Mouse (Mus musculus) megakaryocyte-erythroid progenitor cell, adult 5-6 weeks (primary cell): ENCODE measurements around the gene Gga2. TPM values are rescaled to one million over a fixed set of nuclear protein-coding genes. Genes with fewer than 3 reads are reported as not detected.

Experiments used
- ATAC-seq: replicated peaks from 2 replicates; pipeline ENCODE4 v1.8.0; 2016; ENCODE audit warnings: mild to moderate bottlenecking, inconsistent platforms; ENCODE audit not compliant: severe bottlenecking, poor library complexity, low FRiP score, low TSS enrichment
- total RNA-seq, 2 experiments: library from RNA; stranded (forward) in 1 of 2; stranded (reverse) in 1 of 2; fragments of 200-1000, 215-1000 nt in 1 of 2; fragments of >200 nt in 1 of 2; fragmentation: Nextera tagmentation in 1 of 2; gene quantifications; 2 replicates each; pipeline ENCODE4 v1.2.3; 2014 to 2017

Gene Gga2
- total RNA-seq, 2 experiments from 2014 or later = 23.8 to 39.0 TPM

GRCm38 (mm10) chr7:122015105-122015504 is 5.9 kb downstream of the Gga2 start:
- ATAC-seq = peak; percentile 40; the same call in 1 of the 2 replicates

DNA sequence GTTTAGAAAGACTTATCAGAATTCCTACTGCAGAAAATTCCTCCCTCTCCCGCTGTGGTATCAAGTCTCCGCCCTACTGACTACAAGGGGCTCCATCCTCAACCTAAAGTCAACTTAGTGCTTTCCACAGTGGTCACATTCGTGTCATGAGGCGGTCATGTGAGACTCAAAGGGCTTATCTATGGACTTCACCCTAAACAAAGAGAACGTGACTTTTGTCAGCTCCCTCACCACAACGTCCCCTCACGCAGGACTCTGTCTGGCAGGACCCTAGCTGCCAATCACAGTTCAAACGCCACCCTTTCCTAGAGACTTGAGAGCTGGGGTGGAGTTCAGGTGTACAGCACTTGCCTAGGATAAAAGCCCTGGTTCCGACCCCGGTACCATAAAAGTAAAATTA is 8.1 kb downstream of the Gga2 start:
- no peak for ATAC-seq

- no peak for ATAC-seq
Observed at GRCm38 (mm10) chr7:122012370-122012769, 8.7 kb downstream of the Gga2 start.

- ATAC-seq = no peak
Observed at GRCm38 (mm10) chr7:122000396-122000795, 20.6 kb downstream of the Gga2 start.

- ATAC-seq = no peak
Observed at GRCm38 (mm10) chr7:121995961-121996360, 25.1 kb downstream of the Gga2 start.

GRCm38 (mm10) chr7:121981307-121981871 is 39.6 kb downstream of the Gga2 start, which contains the start of gene Cog7:
Gene Cog7, minus strand, starts transcription at chr7:121981711.
- ATAC-seq = peak; percentile 86

- ATAC-seq = peak; percentile 81
Observed at GRCm38 (mm10) chr7:121975031-121975430, 46.0 kb downstream of the Gga2 start.

DNA sequence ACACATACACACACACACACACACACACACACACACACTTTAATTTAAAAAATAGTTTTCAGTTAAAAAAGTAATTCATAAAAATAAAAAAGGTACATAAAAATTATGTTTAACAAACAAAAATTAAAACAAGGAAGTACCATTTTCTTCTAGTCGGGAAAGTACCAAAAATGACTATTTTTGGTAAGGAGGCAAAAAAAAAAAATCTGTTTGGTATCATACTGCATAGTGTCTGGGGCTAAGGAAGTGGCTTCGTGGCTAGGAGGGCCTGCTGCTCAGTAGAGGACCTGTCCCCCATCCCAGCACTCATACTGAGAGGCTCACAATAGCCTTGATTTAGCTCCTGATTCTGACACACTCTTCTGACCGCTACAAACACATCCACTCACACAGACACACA is 49.3 kb downstream of the Gga2 start:
- no peak for ATAC-seq

DNA sequence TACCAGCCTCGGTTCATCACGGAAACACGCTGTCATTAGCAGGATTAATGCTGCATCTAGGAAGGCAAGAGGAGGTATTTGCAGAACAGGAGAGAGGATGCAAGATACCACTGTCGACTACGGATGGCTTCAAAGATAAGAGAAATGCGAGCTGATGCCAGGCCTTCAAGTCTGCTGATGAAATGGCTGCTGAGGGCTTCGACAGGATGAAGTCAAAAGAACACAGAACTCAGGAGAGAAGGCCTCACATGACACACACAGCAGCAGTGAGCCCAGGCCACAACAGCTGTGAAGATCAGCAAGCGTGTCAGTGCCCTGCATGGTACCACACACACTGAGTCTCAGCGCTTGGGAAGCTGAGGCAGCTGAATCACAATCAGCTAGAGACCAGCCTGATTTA is 50.8 kb downstream of the Gga2 start:
- peak; percentile 39 for ATAC-seq

DNA sequence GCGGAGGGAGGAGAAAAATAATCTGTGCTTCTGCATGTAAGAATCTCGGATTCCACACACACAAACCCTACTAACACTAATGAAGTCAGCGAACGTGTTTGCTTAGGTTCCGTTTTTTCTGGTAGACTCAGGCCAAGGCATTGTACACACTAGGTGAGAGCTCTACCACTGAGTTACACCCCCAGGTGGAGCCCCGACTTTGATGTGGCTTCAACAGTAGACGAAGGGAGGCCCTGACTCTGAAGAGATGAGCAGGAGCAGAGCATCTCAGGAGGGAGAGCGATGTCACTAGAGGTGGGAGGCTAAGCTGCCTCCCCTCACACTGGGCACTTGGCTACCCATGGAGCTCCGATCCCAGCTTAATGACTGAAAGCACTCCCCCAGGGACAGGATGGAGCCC is 52.2 kb downstream of the Gga2 start:
- no peak for ATAC-seq

GRCm38 (mm10) chr7:121968242-121968641 is 52.8 kb downstream of the Gga2 start:
- peak; percentile 63 for ATAC-seq

- peak; percentile 53 for ATAC-seq
Observed at GRCm38 (mm10) chr7:121966169-121966568, 54.9 kb downstream of the Gga2 start.

DNA sequence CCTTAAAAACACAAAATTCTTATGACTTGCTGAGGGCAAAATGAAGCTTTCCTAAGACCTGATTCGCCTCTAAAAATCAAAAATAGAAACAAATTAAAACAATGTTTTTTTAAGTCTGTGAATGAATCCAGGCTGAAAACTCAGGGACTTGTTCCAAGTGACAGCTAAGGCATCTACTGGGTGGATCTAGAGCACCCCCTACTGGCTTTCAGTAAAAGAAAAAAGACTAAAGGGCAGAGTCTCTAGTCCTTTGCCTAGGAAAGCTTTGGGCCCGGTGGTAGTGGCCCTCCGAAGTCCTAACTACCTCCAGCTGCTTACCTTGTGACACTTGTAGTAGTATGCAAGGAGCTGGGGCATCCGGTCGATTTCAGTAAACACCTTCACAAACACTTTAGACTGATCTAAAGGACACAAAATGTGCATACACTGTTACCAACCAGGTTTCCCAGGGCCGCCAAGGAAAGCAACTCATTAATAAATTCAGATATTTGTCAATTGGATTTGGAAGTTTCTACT is 57.1 kb downstream of the Gga2 start:
- ATAC-seq = peak; percentile 51; the same call in 1 of the 2 replicates

DNA sequence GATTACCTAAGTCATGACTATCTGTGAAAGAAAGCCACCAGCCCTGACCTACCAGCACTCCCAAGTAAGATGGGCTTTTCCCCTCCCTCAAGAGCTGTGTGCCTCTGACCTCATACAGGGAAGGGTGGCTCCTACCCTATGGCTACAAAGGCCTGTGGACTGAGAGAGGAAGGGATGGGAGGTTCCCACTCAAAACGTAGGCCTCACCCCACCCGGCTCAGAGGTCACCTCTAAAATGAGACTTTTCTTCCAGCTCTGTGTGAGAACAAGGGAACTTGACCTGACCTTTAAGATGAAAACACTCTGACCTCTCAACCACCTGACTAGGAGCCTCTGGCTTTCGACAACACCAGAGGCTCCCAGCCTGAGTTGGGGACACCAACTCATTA is 58.5 kb downstream of the Gga2 start:
- ATAC-seq = no peak

DNA sequence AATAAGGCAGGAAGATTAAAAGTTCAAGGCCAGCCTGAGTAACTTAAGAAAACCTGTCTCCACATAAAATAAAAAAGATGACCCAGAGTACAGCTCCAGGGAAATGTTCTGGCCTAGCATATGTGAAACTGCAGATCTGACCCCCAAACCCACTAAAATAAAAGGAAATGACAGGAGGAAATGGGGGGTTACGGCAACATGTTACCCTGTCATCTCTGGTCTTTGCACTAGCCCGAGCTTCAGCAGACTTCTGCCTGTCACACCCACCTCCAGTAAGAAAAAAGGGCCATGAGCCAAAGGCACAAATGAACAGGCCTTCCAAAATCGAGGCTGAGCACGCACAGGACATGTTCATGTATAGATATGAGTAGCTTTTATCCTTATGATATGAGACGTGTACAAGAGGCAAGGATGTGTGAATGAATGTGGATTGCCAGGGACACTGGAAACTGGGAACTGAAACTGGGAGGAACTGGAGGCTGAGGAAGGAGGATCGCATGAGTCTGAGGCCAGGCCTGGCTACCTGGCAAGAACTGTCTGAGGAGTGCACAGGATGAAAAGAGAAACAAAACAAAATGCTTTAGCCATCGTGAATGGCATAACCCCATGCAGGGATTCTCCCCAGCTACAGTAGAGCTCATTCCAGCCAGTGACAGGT is 59.0 kb downstream of the Gga2 start:
- no peak for ATAC-seq

DNA sequence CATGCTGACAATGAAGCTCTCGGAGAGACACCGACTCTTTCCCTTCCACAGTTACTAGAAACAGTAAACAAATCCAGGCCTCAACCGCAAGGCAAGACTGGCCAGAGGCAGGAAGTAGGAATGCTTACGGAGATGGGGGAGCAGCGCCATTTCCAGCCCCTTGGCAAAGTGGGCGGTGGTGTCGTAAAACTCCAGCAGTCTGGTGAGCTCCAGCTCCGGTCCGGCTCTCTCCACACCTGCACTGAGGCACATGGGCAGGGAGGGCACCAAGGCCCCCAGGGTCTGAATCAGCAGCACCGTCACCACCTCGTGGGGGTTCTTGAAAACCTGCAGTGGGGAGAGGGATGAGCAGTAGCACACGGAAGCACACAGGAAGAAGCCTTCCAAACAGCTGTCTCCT is 65.2 kb downstream of the Gga2 start:
- no peak for ATAC-seq

DNA sequence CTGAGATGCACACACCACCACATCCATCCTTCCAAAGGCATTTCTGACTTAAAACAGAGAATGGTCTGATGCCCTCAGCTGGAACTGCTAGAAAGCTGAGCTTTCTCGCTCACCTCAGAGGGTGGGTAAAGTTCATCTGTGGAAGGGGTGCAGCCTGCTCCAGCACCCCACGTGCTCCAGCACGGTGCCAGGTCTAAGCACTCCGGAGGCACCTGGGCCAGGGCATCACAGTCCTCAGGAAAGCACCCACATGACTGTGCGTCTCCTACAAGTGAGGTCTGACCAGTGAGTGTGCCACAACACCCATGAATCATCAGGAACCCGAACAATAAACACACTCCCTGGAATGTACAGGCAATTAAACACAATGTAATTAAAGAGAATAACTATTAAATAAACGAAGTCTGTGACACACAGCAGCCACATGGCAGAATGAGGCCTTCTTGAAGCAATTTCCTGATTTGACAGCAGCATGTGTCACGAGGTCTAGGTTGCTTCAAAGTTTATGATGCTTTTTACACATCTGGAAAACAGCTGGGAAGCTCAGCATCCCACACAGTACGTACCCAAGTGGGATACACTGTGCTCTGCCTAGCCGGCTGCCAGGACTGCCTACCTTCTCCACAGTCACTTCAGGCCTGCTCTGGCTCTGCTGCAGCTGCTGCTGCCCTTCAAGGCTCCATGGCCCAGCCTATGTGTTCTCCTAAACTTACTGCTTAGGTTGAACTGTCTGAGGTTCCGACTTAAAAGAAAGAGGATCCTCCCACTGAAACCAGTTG is 65.9 kb downstream of the Gga2 start:
- ATAC-seq = no peak

GRCm38 (mm10) chr7:121947513-121947912 is 73.5 kb downstream of the Gga2 start:
- no peak for ATAC-seq

DNA sequence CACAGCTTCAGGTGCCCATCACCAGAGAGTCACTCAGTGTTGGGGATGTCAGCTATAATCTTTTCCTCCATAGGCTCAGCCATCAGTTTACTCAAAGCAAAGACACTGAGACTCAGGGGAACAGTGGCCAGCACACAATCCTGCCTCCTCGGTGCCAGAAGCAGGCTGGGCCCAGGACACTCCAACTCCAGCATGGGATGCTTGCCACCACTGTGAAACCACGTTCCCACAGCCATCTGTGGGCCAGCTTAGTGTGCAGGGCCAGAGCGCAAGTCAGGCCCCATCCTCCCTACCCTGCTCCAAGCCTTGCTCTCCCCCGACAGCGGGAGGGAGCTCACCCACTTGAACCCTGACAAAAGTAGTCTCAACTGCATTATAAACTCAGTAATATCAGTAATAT is 74.8 kb downstream of the Gga2 start:
- no peak for ATAC-seq

- ATAC-seq = no peak
Observed at GRCm38 (mm10) chr7:121942371-121942770, 78.7 kb downstream of the Gga2 start.
